Mouse (Mus musculus): ENCODE data around the gene Fam90a1b. TPM values are rescaled to one million over a fixed set of nuclear protein-coding genes. Genes with fewer than 3 reads are reported as not detected.
"Not testable (repeated sequence)": the region's sequence is repeated elsewhere in the genome, so short reads cannot be mapped to it uniquely, and the experiment has no call there.

Gene Fam90a1b
- total RNA-seq (2014; fragmentation: Nextera tagmentation): 0.31 TPM in 1 of 2 replicates, not detected in the other
- total RNA-seq (2017): not detected in 2 replicates

GRCm38 (mm10) chrX:94366670-94367241, at the start of gene Fam90a1b, which contains the start of gene Apoo:
Fam90a1b (minus strand) TSS chrX:94366777.
Apoo (plus strand) TSS chrX:94367117.
- peak; percentile 99 for ATAC-seq (replicated peaks; ENCODE audit: low FRiP score, low TSS enrichment, poor library complexity, severe bottlenecking)

- no peak for ATAC-seq (replicated peaks; ENCODE audit: low FRiP score, low TSS enrichment, poor library complexity, severe bottlenecking)
These were observed 42.4 kb upstream of the Fam90a1b start for GRCm38 (mm10) chrX:94408975-94409374.

- peak; percentile 77 for ATAC-seq (replicated peaks; ENCODE audit: low FRiP score, low TSS enrichment, poor library complexity, severe bottlenecking)
These were observed 12.2 kb upstream of the Fam90a1b start for GRCm38 (mm10) chrX:94378734-94379133.

GRCm38 (mm10) chrX:94367248-94367647, 671 bp upstream of the Fam90a1b start:
- no peak; the same call in 1 of the 2 replicates for ATAC-seq (replicated peaks; ENCODE audit: low FRiP score, low TSS enrichment, poor library complexity, severe bottlenecking)

- no peak for ATAC-seq (replicated peaks; ENCODE audit: low FRiP score, low TSS enrichment, poor library complexity, severe bottlenecking)
These were observed 548 bp downstream of the Fam90a1b start for GRCm38 (mm10) chrX:94366029-94366428.

- no peak for ATAC-seq (replicated peaks; ENCODE audit: low FRiP score, low TSS enrichment, poor library complexity, severe bottlenecking)
These were observed 1.1 kb downstream of the Fam90a1b start for GRCm38 (mm10) chrX:94365381-94365925.

- not testable (repeated sequence) for ATAC-seq (replicated peaks; ENCODE audit: low FRiP score, low TSS enrichment, poor library complexity, severe bottlenecking)
These were observed 22.9 kb downstream of the Fam90a1b start for GRCm38 (mm10) chrX:94343638-94344037.

GRCm38 (mm10) chrX:94321036-94321902, 45.3 kb downstream of the Fam90a1b start:
- no peak for ATAC-seq (replicated peaks; ENCODE audit: low FRiP score, low TSS enrichment, poor library complexity, severe bottlenecking)

Other genes starting within 250 kb of the Fam90a1b start
- gene Zfx, start 243.1 kb downstream of the Fam90a1b start, total RNA-seq (2014; fragmentation: Nextera tagmentation): 24.7 and 40.3 TPM in 2 replicates
- 28.9 and 36.6 TPM in 2 replicates for gene Zfx, start 243.1 kb downstream of the Fam90a1b start, total RNA-seq (2017)
- gene Eif2s3x, start 153.9 kb downstream of the Fam90a1b start, total RNA-seq (2014; fragmentation: Nextera tagmentation): 188 and 191 TPM in 2 replicates
- gene Eif2s3x, start 153.9 kb downstream of the Fam90a1b start, total RNA-seq (2017): 261 and 281 TPM in 2 replicates
- 8.7 and 11.3 TPM in 2 replicates for gene Klhl15, start 132.2 kb downstream of the Fam90a1b start, total RNA-seq (2014; fragmentation: Nextera tagmentation)
- 10.1 and 12.6 TPM in 2 replicates for gene Klhl15, start 132.2 kb downstream of the Fam90a1b start, total RNA-seq (2017)
- 26.4 and 35.8 TPM in 2 replicates for gene Apoo, start 340 bp upstream of the Fam90a1b start, total RNA-seq (2014; fragmentation: Nextera tagmentation)
- gene Apoo, start 340 bp upstream of the Fam90a1b start, total RNA-seq (2017): 18.4 and 31.8 TPM in 2 replicates
- gene Maged1, start 175.4 kb upstream of the Fam90a1b start, total RNA-seq (2014; fragmentation: Nextera tagmentation): 0.54 and 3.5 TPM in 2 replicates
- 0.28 and 2.7 TPM in 2 replicates for gene Maged1, start 175.4 kb upstream of the Fam90a1b start, total RNA-seq (2017)

Measured in megakaryocyte-erythroid progenitor cell, adult 5-6 weeks (primary cell).